Mouse (Mus musculus) right cerebral cortex, postnatal 36 days (tissue): ENCODE data around the gene Stmn3.

ENCODE experiments used
- DNase-seq, 2 experiments: peaks; one replicate each; pipeline ENCODE4 v3.0.0; 2022; ENCODE audit warnings: low spot score in 2 of 2, mixed read lengths in 1 of 2

Stmn3 gene

DNA sequence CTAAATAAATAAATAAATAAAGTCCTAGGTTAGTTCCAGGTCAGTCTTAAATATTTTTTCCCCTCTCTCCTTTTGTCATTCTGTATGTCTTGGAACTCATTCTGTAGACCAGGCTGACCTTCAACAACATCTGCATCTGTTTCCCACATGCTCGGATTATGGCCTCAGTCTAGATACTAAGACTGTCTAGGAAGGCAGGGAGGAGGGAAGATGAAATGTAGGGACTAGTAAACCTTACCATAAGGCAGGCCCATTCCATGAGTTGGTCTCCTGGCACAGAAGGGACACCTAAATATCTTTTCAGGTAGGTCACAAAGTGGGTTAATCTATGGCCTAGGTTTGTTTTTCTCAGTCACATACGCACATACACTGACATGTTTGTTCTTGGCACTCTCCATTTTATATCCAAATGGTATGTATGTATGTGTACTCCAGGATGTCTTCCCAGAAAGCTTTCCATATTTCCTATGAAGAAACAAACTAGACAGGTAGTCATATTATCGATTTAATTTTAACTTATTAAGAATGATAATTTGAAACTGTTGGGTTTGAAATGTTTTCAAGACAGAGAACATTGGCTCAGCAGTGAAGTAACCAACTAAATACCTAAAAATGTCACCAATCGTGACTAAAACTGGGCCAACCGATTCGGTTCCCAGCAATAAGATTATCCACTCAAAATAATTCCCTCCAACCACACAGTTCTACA is 27.5 kb downstream of the Stmn3 start:
- DNase-seq, result no peak

DNA sequence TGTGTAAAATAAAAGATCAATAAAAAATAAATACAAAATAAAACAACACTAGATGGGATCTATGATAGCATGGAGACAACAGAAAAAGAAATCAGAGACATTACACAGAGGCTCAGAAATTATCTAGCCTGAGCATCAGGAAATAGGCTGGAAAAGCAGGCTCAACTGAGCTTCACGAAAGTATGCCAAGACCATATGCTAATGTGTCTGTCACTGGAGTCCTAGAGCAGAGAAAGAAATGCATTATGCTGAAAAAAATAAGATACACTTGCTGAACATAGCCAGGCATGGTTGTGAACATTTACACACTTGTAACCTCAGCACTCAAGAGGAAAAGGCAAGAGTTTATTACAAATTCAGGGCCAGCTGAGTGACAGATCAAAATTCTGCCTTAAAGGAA is 34.3 kb downstream of the Stmn3 start:
- no peak for DNase-seq

GRCm38 (mm10) chr2:181277866-181278265 is 36.4 kb downstream of the Stmn3 start:
- DNase-seq, result no peak

DNA sequence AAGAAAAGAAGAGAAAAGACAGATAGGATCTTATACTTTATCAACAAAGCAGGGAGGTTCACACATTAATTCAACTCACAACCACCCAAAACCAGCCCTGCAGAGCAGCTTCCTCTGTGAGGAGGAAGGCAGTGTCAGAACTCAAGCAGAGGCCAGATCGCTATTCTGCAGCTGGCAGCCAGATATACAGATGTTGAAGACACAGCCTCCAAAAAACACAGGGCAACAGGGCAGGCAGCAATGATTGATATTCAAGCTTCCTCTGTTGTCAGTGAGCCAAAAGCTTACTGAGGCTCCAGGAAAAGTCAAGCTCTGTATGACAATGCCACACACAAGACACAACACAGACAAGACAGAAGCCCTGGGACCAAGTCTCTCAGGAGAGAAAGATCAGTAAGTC is 37.5 kb downstream of the Stmn3 start:
- no peak for DNase-seq

DNA sequence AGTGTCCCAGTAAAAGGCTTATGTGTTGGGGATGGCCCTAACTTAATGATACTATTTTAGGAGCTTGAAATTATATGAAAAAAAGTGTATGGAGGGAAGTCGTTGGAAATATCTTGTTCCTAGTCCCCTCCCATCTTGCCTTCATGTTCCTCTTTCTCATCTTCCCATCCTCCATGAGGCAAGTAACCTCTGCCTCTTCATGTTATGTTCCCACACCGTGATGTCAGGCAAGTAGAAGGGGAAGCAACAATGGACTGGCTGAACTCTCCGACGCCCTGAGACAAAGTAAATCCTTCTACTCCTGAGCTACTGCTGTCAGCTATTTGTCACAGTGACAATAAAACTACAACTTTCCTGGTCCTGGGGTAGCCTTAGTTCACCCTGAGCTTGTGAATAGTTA is 39.7 kb downstream of the Stmn3 start:
- DNase-seq, result no peak

GRCm38 (mm10) chr2:181273829-181274228 is 40.5 kb downstream of the Stmn3 start:
- DNase-seq, result no peak

DNA sequence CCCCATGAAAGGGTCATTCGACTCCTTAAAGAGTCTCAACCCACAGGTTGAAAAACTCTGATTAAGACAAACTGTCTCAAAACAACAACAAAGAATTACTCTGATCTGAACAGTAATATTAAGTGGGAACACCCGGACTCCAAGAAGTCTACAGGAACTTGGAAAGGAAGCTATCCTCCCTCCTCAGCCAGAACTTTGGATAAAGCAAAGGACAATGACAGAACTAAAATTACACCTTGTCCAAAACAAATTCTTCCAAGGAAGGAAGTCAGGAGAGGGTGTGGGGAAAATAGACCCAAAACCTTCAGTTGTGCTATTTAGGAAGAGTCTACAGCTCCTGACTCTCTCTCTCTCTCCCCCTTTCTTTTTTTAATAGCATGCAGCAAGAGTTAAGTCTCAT is 42.2 kb downstream of the Stmn3 start:
- no peak for DNase-seq

DNA sequence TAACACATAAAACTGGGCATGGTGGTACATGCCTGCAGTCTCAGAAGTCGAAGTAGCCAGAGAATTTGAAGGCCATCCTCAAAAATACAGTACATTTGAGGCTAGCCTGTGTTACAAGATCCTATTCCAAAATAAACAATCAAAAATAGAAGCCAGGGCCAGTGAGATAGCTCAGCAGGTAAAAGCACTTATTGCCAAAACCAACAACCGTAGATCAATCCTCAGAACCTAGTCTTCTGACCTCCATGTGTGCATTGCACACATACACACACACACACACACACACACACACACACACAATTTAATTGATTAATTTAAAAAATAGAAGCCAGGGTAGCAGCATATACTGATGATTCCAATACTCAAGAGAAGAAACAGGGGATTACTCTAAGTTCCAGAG is 47.5 kb downstream of the Stmn3 start:
- DNase-seq, result no peak
